10 mouse cellular contexts compared by ENCODE assay signal in genomic region chr2:25286837-25287636, GRCm38 (mm10). TPM values are rescaled to one million over a fixed set of nuclear protein-coding genes. Genes with fewer than 3 reads are reported as not detected.
DNase-seq lines count a peak whose midpoint lies in the region; ATAC-seq lines count a peak whose summit lies in the region.
"Had no signal": no experiment of that assay in that cellular context is flagged by ENCODE, and none has a peak within 500 bp of the region (broad histone marks: within the 10 kb centered on the region; RNA-seq: fewer than 3 reads in every experiment).

No protein-coding gene starts in this region.

- peak; percentile 59 to 71 for DNase-seq in layer of hippocampus, postnatal 14 days (ENCODE audit: low spot score in 2 of 2)
- DNase-seq in layer of hippocampus, postnatal 25 days (ENCODE audit: extremely low spot score in 1 of 2, low spot score in 1 of 2), result no peak
- peak; percentile 69 to 74 for DNase-seq in cerebellum, postnatal 14 days
- DNase-seq in kidney, adult 9 months, result peak; percentile 44
- peak; percentile 76 for DNase-seq in lung, postnatal 25 days (ENCODE audit: low spot score)
- DNase-seq in gastrocnemius, postnatal 4 days (ENCODE audit: low spot score in 2 of 2), result no peak
- no peak for DNase-seq in adrenal gland, postnatal 25 days

- no peak for ATAC-seq in erythroblast, adult 5-6 weeks (replicated peaks; ENCODE audit: low FRiP score, poor library complexity, severe bottlenecking)

RNA-seq across cellular contexts. Expression of gene Tmem210, which starts 0.9 kb away (rescaled TPM):
- total RNA-seq in layer of hippocampus, postnatal 14 days (2021), result not detected
- not detected for total RNA-seq in layer of hippocampus, postnatal 25 days (2021)
- total RNA-seq in gastrocnemius, postnatal 4 days (2021), result not detected
- total RNA-seq in erythroblast, adult 5-6 weeks (2015; ENCODE audit: low replicate concordance), result not detected in 2 replicates
- not detected in 2 replicates for total RNA-seq in erythroblast, adult 5-6 weeks (2017; ENCODE audit: low replicate concordance)
- total RNA-seq in adrenal gland, postnatal 25 days (2021), result not detected in 2 replicates
- total RNA-seq: left cerebral cortex, adult 8-10 months; neutrophil, adult 5-6 weeks had no signal

RNA-seq across cellular contexts. Expression of gene Lrrc26, which starts 2.7 kb away (rescaled TPM):
- not detected for total RNA-seq in layer of hippocampus, postnatal 14 days (2021)
- total RNA-seq in layer of hippocampus, postnatal 25 days (2021), result not detected
- total RNA-seq in gastrocnemius, postnatal 4 days (2021), result not detected
- not detected in 2 replicates for total RNA-seq in erythroblast, adult 5-6 weeks (2015; ENCODE audit: low replicate concordance)
- total RNA-seq in erythroblast, adult 5-6 weeks (2017; ENCODE audit: low replicate concordance), result not detected in 2 replicates
- total RNA-seq in adrenal gland, postnatal 25 days (2021), result not detected in 2 replicates
- total RNA-seq: left cerebral cortex, adult 8-10 months; neutrophil, adult 5-6 weeks had no signal

RNA-seq across cellular contexts. Expression of gene Anapc2, which starts 14.8 kb away (rescaled TPM):
- 10 to 100 TPM; 66.6 to 72.1 TPM for total RNA-seq in layer of hippocampus, postnatal 14 days (2021)
- total RNA-seq in layer of hippocampus, postnatal 25 days (2021), result 10 to 100 TPM; 85.1 to 86.5 TPM
- total RNA-seq in gastrocnemius, postnatal 4 days (2021), result 10 to 100 TPM; 64.9 to 69.0 TPM
- total RNA-seq in erythroblast, adult 5-6 weeks (2015; ENCODE audit: low replicate concordance), result 8.4 and 12.9 TPM in 2 replicates
- total RNA-seq in erythroblast, adult 5-6 weeks (2017; ENCODE audit: low replicate concordance), result 9.2 and 18.7 TPM in 2 replicates
- 70.9 and 95.1 TPM in 2 replicates for total RNA-seq in adrenal gland, postnatal 25 days (2021)

RNA-seq across cellular contexts. Expression of gene Ssna1, which starts 14.8 kb away (rescaled TPM):
- 10 to 100 TPM; 69.1 to 70.1 TPM for total RNA-seq in layer of hippocampus, postnatal 14 days (2021)
- total RNA-seq in layer of hippocampus, postnatal 25 days (2021), result 10 to 100 TPM; 69.2 to 71.6 TPM
- 10 to 100 TPM; 55.9 to 58.1 TPM for total RNA-seq in gastrocnemius, postnatal 4 days (2021)
- 36.5 and 67.5 TPM in 2 replicates for total RNA-seq in erythroblast, adult 5-6 weeks (2015; ENCODE audit: low replicate concordance)
- 9.9 and 24.8 TPM in 2 replicates for total RNA-seq in erythroblast, adult 5-6 weeks (2017; ENCODE audit: low replicate concordance)
- total RNA-seq in adrenal gland, postnatal 25 days (2021), result 35.1 and 47.7 TPM in 2 replicates

RNA-seq across cellular contexts. Expression of gene Tprn, which starts 24.6 kb away (rescaled TPM):
- 10 to 100 TPM; 21.1 to 23.2 TPM for total RNA-seq in layer of hippocampus, postnatal 14 days (2021)
- total RNA-seq in layer of hippocampus, postnatal 25 days (2021), result 10 to 100 TPM; 27.0 to 29.4 TPM
- 1 to 10 TPM; 4.8 to 6.3 TPM for total RNA-seq in gastrocnemius, postnatal 4 days (2021)
- 1.5 and 4.0 TPM in 2 replicates for total RNA-seq in erythroblast, adult 5-6 weeks (2015; ENCODE audit: low replicate concordance)
- 0.26 and 2.6 TPM in 2 replicates for total RNA-seq in erythroblast, adult 5-6 weeks (2017; ENCODE audit: low replicate concordance)
- 10.0 and 10.7 TPM in 2 replicates for total RNA-seq in adrenal gland, postnatal 25 days (2021)

Comparison
In these comparisons a context has a peak if more than half of its experiments do, and no peak if none do; other contexts are left out.
1. DNase-seq: peak in layer of hippocampus, postnatal 14 days (2 of 2), cerebellum, postnatal 14 days (2 of 2), kidney, adult 9 months (single experiment) and lung, postnatal 25 days (single experiment); none in layer of hippocampus, postnatal 25 days (0 of 2), gastrocnemius, postnatal 4 days (0 of 2) and adrenal gland, postnatal 25 days (single experiment).